Mouse (Mus musculus): Measurements from ENCODE around the gene Tfam. TPM values are rescaled to one million over a fixed set of nuclear protein-coding genes. Genes with fewer than 3 reads are reported as not detected.

Tfam gene
- 6.2 and 10.3 TPM in 2 replicates for polyA plus RNA-seq (2012; ENCODE audit: low replicate concordance)

GRCm38 (mm10) chr10:71238240-71238554 lies at the start of gene Tfam:
Tfam (minus strand) TSS chr10:71238280.

GRCm38 (mm10) chr10:71285126-71285580 lies 47.1 kb upstream of the Tfam start, which contains the start of gene Ube2d1:
Ube2d1 (minus strand) TSS chr10:71285262.

Other genes starting within 250 kb of the Tfam start
- 0.06 TPM in 1 of 2 replicates, not detected in the other for gene Bicc1, start 78.6 kb downstream of the Tfam start, polyA plus RNA-seq (2012; ENCODE audit: low replicate concordance)
- 22.4 and 32.5 TPM in 2 replicates for gene Ube2d1, start 47.0 kb upstream of the Tfam start, polyA plus RNA-seq (2012; ENCODE audit: low replicate concordance)
- 12.7 and 14.5 TPM in 2 replicates for gene Cisd1, start 106.7 kb upstream of the Tfam start, polyA plus RNA-seq (2012; ENCODE audit: low replicate concordance)
- 6.4 and 36.6 TPM in 2 replicates for gene Ipmk, start 109.5 kb upstream of the Tfam start, polyA plus RNA-seq (2012; ENCODE audit: low replicate concordance)

All from hematopoietic multipotent progenitor cell, adult 10-12 weeks (in vitro differentiated cells).